Mouse (Mus musculus) limb, embryonic 11.5 days (tissue): Measurements from ENCODE around the gene Morn3. TPM values are rescaled to one million over a fixed set of nuclear protein-coding genes. Genes with fewer than 3 reads are reported as not detected.

Experiments
- ATAC-seq: fragments of 200-750 bp; cut with Nextera tagmentation; 2 replicates; pipeline ENCODE4 v1.8.0; 2017; ENCODE audit warnings: low read depth; ENCODE audit not compliant: insufficient number of reproducible peaks, low FRiP score, low TSS enrichment
- DNase-seq: peaks from one replicate; pipeline ENCODE4 v3.0.0-alpha.2; 2015; ENCODE audit warnings: low spot score
- H3K27ac ChIP-seq: fragments of 300-500 bp; sonication (generic); replicated peaks from 2 replicates; pipeline ENCODE4 v1.5.1; 2014; ENCODE audit warnings: low read depth, mild to moderate bottlenecking, low read length
- H3K27me3 ChIP-seq: fragments of 300-500 bp; sonication (generic); 2 replicates; pipeline ENCODE4 v1.6.1; 2014; ENCODE audit warnings: mild to moderate bottlenecking, low read length, mixed read lengths; ENCODE audit not compliant: control insufficient read depth, insufficient read depth
- H3K36me3 ChIP-seq: fragments of 300-500 bp; sonication (generic); 2 replicates; pipeline ENCODE4 v1.6.1; 2014; ENCODE audit warnings: mild to moderate bottlenecking, low read length, moderate library complexity, mixed read lengths; ENCODE audit not compliant: control insufficient read depth, insufficient read depth
- H3K4me1 ChIP-seq: fragments of 300-500 bp; sonication (generic); 2 replicates; pipeline ENCODE4 v1.6.1; 2014; ENCODE audit warnings: low read length, mixed read lengths; ENCODE audit not compliant: control insufficient read depth, insufficient read depth
- H3K4me2 ChIP-seq: fragments of 300-500 bp; sonication (generic); 2 replicates; pipeline ENCODE4 v1.6.1; 2014; ENCODE audit warnings: low read depth, mild to moderate bottlenecking, moderate library complexity; ENCODE audit not compliant: severe bottlenecking
- H3K4me3 ChIP-seq: fragments of 300-500 bp; sonication (generic); 2 replicates; pipeline ENCODE4 v1.5.1; 2014; ENCODE audit warnings: low read depth, low read length
- H3K9ac ChIP-seq: fragments of 300-500 bp; sonication (generic); 2 replicates; pipeline ENCODE4 v1.6.1; 2014; ENCODE audit warnings: mild to moderate bottlenecking, low read length
- H3K9me3 ChIP-seq: fragments of 300-500 bp; sonication (generic); 2 replicates; pipeline ENCODE4 v1.6.1; 2016; ENCODE audit warnings: low read length; ENCODE audit not compliant: control insufficient read depth
- WGBS: fragments of 180-500 bp; shearing (Covaris S2); extraction: QIAGEN DNeasy Blood & Tissue Kit; methylation state at CpG from one replicate; pipeline ENCODE4 v1.1.7; 2014; 5-methylcytosine and 5-hydroxymethylcytosine counted together
- polyA plus RNA-seq: library from polyadenylated mRNA; unstranded; fragments of >200 nt; fragmentation: Nextera tagmentation; extraction: Ambion mirVana; gene quantifications from 2 replicates; pipeline ENCODE4 v1.2.1, GENCODE M21; 2014

Morn3 gene
- polyA plus RNA-seq, 1 experiment from 2014 or later = 0.64 TPM

DNA sequence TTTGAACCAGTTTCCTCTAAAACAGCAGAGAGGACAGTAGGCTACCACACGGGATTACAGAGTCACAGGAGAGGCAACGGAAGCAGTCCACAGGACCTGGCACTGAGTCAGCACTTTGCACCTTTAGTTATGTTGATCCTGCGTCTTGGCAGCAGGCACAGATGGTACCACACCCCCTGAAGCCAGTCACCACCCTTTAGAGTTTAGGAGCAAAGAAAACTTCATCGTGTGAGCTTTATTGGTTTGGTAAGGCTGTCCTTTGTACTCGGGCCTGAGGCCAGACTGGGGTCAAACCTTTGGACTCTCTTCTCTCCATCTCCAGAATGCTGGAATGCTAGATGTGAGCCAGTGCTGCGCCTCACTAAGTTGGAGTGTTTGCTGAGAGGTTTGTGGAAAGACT lies 11.3 kb downstream of the Morn3 start:
- Histone ChIP-seq H3K27ac (no peak overlapping the region), H3K4me2 (no peak overlapping the region), H3K27me3 (no peaks in the 10 kb centered on the region), H3K4me3 (no peak overlapping the region), H3K9ac (no peak overlapping the region), H3K36me3 (no peaks in the 10 kb centered on the region), H3K9me3 (no peaks in the 10 kb centered on the region), H3K4me1 (no peaks in the 10 kb centered on the region)
- 36% methylated on average over 6 of the region's 6 CpGs for WGBS
- DNase-seq = no peak
- no peak for ATAC-seq

DNA sequence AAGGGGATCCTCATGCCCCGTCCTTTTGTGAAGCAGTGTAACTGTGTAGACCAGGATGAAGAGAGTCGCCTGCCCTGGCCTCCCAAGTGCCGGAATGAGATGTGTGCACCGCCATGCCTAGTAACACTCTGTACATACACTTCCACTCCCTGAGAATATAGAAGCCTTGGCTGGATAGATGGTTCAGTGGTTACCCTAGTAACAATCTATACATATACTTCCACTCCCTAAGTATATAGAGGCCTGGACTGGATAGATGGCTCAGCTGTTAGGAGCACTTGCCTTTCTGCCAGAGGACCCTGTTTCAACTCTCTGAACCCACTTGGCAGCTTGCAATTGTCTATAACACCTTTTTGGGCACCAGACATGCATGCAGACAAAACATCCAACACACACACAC lies 11.7 kb downstream of the Morn3 start:
- WGBS = 88% methylated on average over 4 of the region's 4 CpGs
- H3K4me2 ChIP-seq = no peak overlapping the region
- H3K9ac ChIP-seq = no peak overlapping the region
- ATAC-seq (no peak), DNase-seq (no peak)
- H3K4me3 ChIP-seq = no peak overlapping the region
- no peaks in the 10 kb centered on the region for H3K9me3 ChIP-seq
- H3K27ac ChIP-seq = no peak overlapping the region
- H3K4me1 ChIP-seq = no peaks in the 10 kb centered on the region
- H3K27me3 ChIP-seq = no peaks in the 10 kb centered on the region
- H3K36me3 ChIP-seq = no peaks in the 10 kb centered on the region

GRCm38 (mm10) chr5:123033646-123034160 lies 13.1 kb downstream of the Morn3 start:
- 72% methylated on average over 7 of the region's 7 CpGs for WGBS
- no peaks in the 10 kb centered on the region for H3K27me3 ChIP-seq
- no peaks in the 10 kb centered on the region; the same call in 1 of the 2 replicates for H3K36me3 ChIP-seq
- DNase-seq (no peak), ATAC-seq (no peak)
- H3K9ac ChIP-seq = no peak overlapping the region
- no peak overlapping the region for H3K4me2 ChIP-seq
- H3K4me3 ChIP-seq = no peak overlapping the region
- no peaks in the 10 kb centered on the region for H3K4me1 ChIP-seq
- H3K27ac ChIP-seq = no peak overlapping the region
- no peaks in the 10 kb centered on the region for H3K9me3 ChIP-seq

- ATAC-seq (no peak), DNase-seq (no peak)
- H3K4me3 ChIP-seq = no peak overlapping the region
- no peaks in the 10 kb centered on the region for H3K9me3 ChIP-seq
- 89% methylated on average over 3 of the region's 3 CpGs for WGBS
- H3K4me2 ChIP-seq = no peak overlapping the region
- no peak overlapping the region for H3K27ac ChIP-seq
- no peaks in the 10 kb centered on the region; the same call in 1 of the 2 replicates for H3K36me3 ChIP-seq
- peaks cover 3% of the 10 kb centered on the region; the same call in 1 of the 2 replicates for H3K4me1 ChIP-seq
- no peak overlapping the region for H3K9ac ChIP-seq
- no peaks in the 10 kb centered on the region for H3K27me3 ChIP-seq
Measured at GRCm38 (mm10) chr5:123031312-123031711, 15.5 kb downstream of the Morn3 start.

GRCm38 (mm10) chr5:123029729-123030128 lies 17.1 kb downstream of the Morn3 start:
- Histone ChIP-seq H3K4me3 (no peak overlapping the region), H3K4me2 (no peak overlapping the region), H3K9me3 (no peaks in the 10 kb centered on the region), H3K36me3 (no peaks in the 10 kb centered on the region; the same call in 1 of the 2 replicates), H3K27ac (no peak overlapping the region), H3K27me3 (no peaks in the 10 kb centered on the region), H3K4me1 (peaks cover 3% of the 10 kb centered on the region; the same call in 1 of the 2 replicates), H3K9ac (no peak overlapping the region)
- ATAC-seq (no peak), DNase-seq (no peak)
- WGBS = 91% methylated on average over 7 of the region's 7 CpGs

- 81% methylated on average over 6 of the region's 6 CpGs for WGBS
- H3K9me3 ChIP-seq = no peaks in the 10 kb centered on the region
- H3K9ac ChIP-seq = no peak overlapping the region
- peaks cover 3% of the 10 kb centered on the region; the same call in 1 of the 2 replicates for H3K4me1 ChIP-seq
- no peak overlapping the region for H3K27ac ChIP-seq
- no peak for DNase-seq
- ATAC-seq = no peak
- H3K4me2 ChIP-seq = no peak overlapping the region
- no peaks in the 10 kb centered on the region for H3K27me3 ChIP-seq
- no peak overlapping the region for H3K4me3 ChIP-seq
- no peaks in the 10 kb centered on the region; the same call in 1 of the 2 replicates for H3K36me3 ChIP-seq
Measured at GRCm38 (mm10) chr5:123027436-123027835, 19.4 kb downstream of the Morn3 start.

- Histone ChIP-seq H3K27ac (no peak overlapping the region), H3K9me3 (no peaks in the 10 kb centered on the region), H3K4me3 (no peak overlapping the region), H3K9ac (no peak overlapping the region), H3K4me2 (no peak overlapping the region), H3K36me3 (no peaks in the 10 kb centered on the region; the same call in 1 of the 2 replicates), H3K27me3 (no peaks in the 10 kb centered on the region), H3K4me1 (peaks cover 3% of the 10 kb centered on the region; the same call in 1 of the 2 replicates)
- ATAC-seq (no peak), DNase-seq (no peak)
- 59% methylated on average over 6 of the region's 6 CpGs for WGBS
Measured at GRCm38 (mm10) chr5:123026414-123026813, 20.4 kb downstream of the Morn3 start.

DNA sequence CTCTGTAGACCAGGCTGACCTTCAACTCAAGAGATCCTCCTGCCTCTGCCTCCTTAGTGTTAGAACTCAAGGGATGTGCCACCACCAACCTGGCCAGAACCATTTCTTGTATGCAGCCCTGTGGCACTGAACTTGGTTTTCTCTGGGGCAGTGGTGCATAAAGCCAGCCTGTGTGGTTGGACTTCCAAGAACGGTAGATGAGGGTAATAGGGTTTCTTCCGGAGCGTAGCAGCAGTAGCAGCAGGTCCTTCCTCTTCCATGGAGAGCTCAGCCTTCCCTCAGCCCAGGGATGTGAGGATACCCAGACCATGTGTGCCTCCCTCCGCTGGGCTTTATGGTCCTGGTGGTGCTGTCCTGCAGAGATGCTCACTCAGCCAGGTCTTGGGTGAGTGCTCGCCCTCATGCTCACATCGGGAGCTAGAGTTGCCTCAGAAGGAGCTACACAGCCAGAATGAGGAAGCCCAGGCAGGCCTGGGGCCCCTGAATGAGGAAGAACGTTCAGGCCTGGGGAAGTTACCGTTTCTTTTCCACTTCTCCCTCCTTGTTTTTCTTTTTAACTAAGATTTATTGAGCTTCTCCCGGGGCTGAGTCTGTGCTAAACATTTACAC lies 21.7 kb downstream of the Morn3 start:
- Histone ChIP-seq H3K9ac (no peak overlapping the region), H3K4me2 (no peak overlapping the region), H3K9me3 (no peaks in the 10 kb centered on the region), H3K4me1 (peaks cover 3% of the 10 kb centered on the region; the same call in 1 of the 2 replicates), H3K4me3 (no peak overlapping the region), H3K27ac (no peak overlapping the region), H3K36me3 (no peaks in the 10 kb centered on the region; the same call in 1 of the 2 replicates), H3K27me3 (no peaks in the 10 kb centered on the region)
- ATAC-seq (no peak), DNase-seq (no peak)
- 69% methylated on average over 9 of the region's 9 CpGs for WGBS
